Mouse (Mus musculus): ENCODE data around the gene Uba3. TPM values are rescaled to one million over a fixed set of nuclear protein-coding genes. Genes with fewer than 3 reads are reported as not detected.

The Uba3 gene
- polyA plus RNA-seq, 1 experiment from 2014 or later = 19.6 TPM

Other genes starting within 250 kb of the Uba3 start
- not detected in 2 replicates for gene Fam19a4, start 145.2 kb downstream of the Uba3 start, polyA plus RNA-seq (2015; fragmentation: Nextera tagmentation; extraction: Ambion mirVana)
- 1.8 and 2.1 TPM in 2 replicates for gene Eogt, start 56.5 kb downstream of the Uba3 start, polyA plus RNA-seq (2015; fragmentation: Nextera tagmentation; extraction: Ambion mirVana)
- 10.5 and 14.5 TPM in 2 replicates for gene Tmf1, start 26.5 kb downstream of the Uba3 start, polyA plus RNA-seq (2015; fragmentation: Nextera tagmentation; extraction: Ambion mirVana)
- gene Arl6ip5, start 5.0 kb upstream of the Uba3 start, polyA plus RNA-seq (2015; fragmentation: Nextera tagmentation; extraction: Ambion mirVana) = 34.6 and 35.7 TPM in 2 replicates
- gene Lmod3, start 47.1 kb upstream of the Uba3 start, polyA plus RNA-seq (2015; fragmentation: Nextera tagmentation; extraction: Ambion mirVana) = 0.20 and 0.81 TPM in 2 replicates

Measured in liver, embryonic 16.5 days (tissue).